35 mouse cellular contexts compared by ENCODE assay signal in genomic region chr11:52302668-52303067, GRCm38 (mm10).
"Had no signal": no experiment of that assay in that cellular context is flagged by ENCODE, and none has a peak within 500 bp of the region (broad histone marks: within the 10 kb centered on the region; RNA-seq: fewer than 3 reads in every experiment).

No protein-coding gene starts in this region.

- H3K4me1 ChIP-seq: hindbrain, embryonic 13.5 days; hindbrain, embryonic 15.5 days; intestine, embryonic 15.5 days had no signal

- ATAC-seq: hindbrain, embryonic 16.5 days; hindbrain, postnatal 0 days; inflammation-experienced regulatory T-cells, adult 6 months; intestine, embryonic 15.5 days; intestine, embryonic 16.5 days; intestine, postnatal 0 days had no signal

- H3K9me3 ChIP-seq: heart, embryonic 12.5 days; heart, embryonic 13.5 days; heart, embryonic 15.5 days; hindbrain, embryonic 10.5 days; hindbrain, embryonic 12.5 days; hindbrain, embryonic 13.5 days; hindbrain, embryonic 15.5 days; intestine, embryonic 15.5 days; kidney, embryonic 15.5 days had no signal

- H3K27me3 ChIP-seq: heart, embryonic 12.5 days; heart, embryonic 13.5 days; heart, embryonic 15.5 days; hindbrain, embryonic 12.5 days; hindbrain, embryonic 13.5 days; hindbrain, embryonic 15.5 days; intestine, embryonic 15.5 days; kidney, embryonic 15.5 days had no signal

- H3K4me2 ChIP-seq: heart, embryonic 11.5 days; heart, embryonic 12.5 days; heart, embryonic 13.5 days; heart, embryonic 15.5 days; hindbrain, embryonic 12.5 days; hindbrain, embryonic 13.5 days; hindbrain, embryonic 14.5 days; hindbrain, embryonic 15.5 days; intestine, embryonic 15.5 days; kidney, embryonic 15.5 days had no signal

- DNase-seq: heart, postnatal 10 days; heart, postnatal 14 days; heart, postnatal 36 days; heart, postnatal 4 days; kidney, adult 11 months; kidney, adult 18-20 months; kidney, adult 2 months; kidney, adult 8-10 months; kidney, adult 9 months; kidney, postnatal 10 days; kidney, postnatal 14 days; kidney, postnatal 25 days; kidney, postnatal 36 days; kidney, postnatal 4 days; layer of hippocampus, adult 9-11 months; layer of hippocampus, postnatal 36 days had no signal

- H3K36me3 ChIP-seq: heart, embryonic 12.5 days; heart, embryonic 13.5 days; heart, embryonic 15.5 days; hindbrain, embryonic 10.5 days; hindbrain, embryonic 12.5 days; hindbrain, embryonic 13.5 days; hindbrain, embryonic 15.5 days; intestine, embryonic 15.5 days; kidney, embryonic 15.5 days had no signal

- H3K4me3 ChIP-seq: heart, embryonic 12.5 days; heart, embryonic 13.5 days; heart, embryonic 15.5 days; hindbrain, embryonic 10.5 days; hindbrain, embryonic 12.5 days; hindbrain, embryonic 13.5 days; hindbrain, embryonic 15.5 days; intestine, embryonic 15.5 days; kidney, embryonic 15.5 days; layer of hippocampus, adult 2 months; left cerebral cortex, adult 2 months had no signal

- H3K9ac ChIP-seq: heart, embryonic 12.5 days; heart, embryonic 13.5 days; heart, embryonic 15.5 days; hindbrain, embryonic 12.5 days; hindbrain, embryonic 13.5 days; hindbrain, embryonic 14.5 days; hindbrain, embryonic 15.5 days; intestine, embryonic 15.5 days; kidney, embryonic 15.5 days had no signal

- H3K27ac ChIP-seq: heart, embryonic 13.5 days; heart, embryonic 15.5 days; hindbrain, embryonic 10.5 days; hindbrain, embryonic 12.5 days; hindbrain, embryonic 13.5 days; hindbrain, embryonic 14.5 days; hindbrain, embryonic 15.5 days; hindbrain, postnatal 0 days; intestine, embryonic 15.5 days; kidney, embryonic 15.5 days; kidney, postnatal 0 days; layer of hippocampus, adult 2 months; left cerebral cortex, adult 2 months had no signal
